Mouse (Mus musculus) layer of hippocampus, adult 11-12 months (tissue): ENCODE data around the gene Nfib.

Source experiments
- DNase-seq: peaks from one replicate; pipeline ENCODE4 v3.0.0; 2022; ENCODE audit warnings: low spot score

The Nfib gene

DNA sequence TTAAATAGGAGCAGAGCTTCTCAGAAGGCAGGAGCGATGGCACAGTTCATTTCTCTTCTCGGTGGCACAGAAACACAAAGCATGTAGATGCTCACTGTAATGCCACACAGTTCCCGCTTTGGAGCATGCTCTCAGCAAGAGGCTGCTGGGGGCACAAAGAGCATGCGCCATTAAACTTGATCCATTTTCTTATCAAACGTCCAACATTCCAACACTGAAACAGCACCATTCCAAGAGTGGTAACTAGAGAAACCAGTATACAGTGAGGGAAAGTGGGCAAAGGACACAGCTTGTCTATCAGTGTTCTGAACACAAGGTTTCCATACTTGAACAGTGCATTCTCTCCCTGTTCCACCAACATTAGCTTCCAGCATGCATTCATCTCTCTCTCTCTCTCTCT, 206.3 kb downstream of the Nfib start:
- no peak for DNase-seq

DNA sequence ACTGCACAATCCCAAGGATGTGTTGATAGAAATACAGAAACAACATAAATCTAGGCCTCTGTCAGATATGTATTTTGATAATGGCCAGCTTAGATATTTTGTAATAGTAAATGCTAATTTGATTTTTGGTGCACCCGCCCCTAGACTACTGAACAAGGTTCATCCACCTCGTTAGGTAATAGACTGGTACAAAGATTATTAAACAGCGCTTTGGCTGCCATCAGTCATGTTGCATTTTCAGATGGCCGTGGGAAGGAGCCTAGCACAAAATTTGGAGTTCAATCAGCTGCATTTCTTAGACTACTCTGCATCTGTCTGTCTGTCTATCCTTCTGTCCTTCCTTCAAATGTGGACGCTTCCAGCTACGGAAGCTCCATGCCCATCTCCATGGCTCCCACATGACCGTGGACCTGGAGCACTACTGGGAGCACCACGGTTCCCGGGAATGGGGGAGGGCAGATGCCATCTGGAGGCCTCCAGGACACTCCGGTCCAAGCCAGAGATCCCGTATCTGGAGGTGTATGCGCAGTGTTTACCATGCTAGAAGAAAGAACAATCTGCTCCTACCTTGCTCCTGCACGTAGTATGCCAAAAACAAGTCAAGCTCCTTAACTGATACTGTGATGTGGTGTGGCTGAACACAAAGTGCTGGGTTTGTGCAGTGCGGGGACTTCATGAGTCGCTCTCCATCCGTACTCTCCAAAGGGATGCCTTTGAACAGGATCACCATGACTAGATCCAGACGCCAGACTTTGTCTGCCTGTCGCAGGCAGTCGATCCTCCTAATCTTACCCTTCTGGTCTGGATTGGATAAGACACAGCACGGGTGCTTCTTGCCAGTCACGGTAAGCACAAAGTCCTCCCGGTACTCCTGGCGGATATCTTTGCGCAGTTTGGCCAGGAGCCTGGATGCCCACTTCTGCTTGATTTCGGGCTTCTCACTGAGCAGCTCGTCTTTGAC, 207.6 kb downstream of the Nfib start:
- DNase-seq, result no peak

DNA sequence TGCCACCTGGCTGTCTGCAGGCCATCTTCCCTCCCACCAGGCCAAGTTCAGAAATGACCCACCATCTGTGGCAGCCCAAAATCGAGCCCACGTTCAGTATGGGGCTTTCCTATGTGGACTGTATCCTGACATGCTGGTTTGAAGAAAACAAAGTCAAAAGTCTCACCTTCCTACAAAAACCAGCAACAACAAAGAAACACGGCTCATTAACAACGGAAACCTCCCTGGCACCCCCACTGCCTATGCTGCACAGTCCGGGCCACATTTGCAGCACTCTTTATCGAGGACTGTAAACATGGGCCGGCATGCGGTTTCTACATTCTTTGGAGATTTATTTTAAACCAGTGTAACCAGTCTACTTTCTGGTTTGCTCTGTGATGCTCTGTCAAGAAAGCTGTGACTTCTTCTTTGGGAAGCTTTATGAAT, 208.4 kb downstream of the Nfib start:
- DNase-seq, result no peak

DNA sequence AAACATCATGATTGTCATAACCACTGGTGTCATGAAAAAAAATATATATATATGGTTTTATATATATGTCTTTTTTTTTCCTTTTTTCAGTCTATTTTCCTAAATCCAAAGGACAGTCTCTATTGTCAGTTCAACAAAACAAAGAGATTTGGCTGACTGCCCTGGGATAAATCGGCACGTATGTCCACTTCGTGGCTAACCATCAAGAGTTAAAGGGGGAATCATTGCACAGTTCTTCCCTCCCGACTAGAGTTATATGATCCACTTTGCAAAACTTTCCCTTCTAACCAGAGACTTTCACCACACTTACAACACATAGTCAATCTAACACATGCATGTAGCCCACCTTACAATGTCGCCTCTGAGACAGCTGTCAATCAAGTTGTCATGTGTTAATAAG, 209.2 kb downstream of the Nfib start:
- no peak for DNase-seq

DNA sequence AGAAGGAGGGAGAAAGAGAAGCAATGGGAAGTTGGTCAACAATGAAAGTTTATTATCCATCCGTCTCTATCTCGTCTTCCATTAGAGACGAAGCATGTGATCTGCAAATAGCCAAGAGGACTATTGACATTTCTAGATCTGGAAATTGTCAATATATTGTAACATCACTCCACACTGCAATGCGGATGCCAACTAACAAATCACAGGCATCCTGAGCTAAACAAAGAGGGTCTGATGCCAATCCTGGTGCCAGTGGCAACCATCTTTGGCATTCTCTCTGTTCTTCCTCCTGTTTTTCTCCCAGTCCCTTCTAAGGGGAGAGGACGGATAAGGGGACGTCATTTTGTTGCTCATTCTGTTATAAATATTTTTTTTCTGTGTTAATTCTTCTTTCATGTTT, 209.9 kb downstream of the Nfib start:
- no peak for DNase-seq

DNA sequence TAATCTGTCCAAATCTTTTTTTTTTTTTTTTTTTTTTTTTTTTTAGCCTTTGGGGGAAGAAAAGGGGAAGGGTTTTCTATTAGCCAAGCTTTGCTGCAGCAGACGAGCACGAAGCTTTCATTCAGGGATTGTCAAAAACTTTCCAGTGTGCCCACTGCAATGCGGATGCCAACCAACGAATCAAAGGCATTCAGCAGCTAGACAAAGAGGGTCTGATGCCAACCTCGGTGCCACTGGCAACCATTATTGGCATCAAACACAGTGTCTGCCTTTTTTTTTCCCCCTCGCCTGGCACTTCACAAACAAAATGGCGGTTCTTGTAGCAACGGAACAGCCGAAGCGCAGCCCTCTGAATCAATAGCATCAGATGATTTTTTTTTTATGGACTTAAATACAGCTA, 210.7 kb downstream of the Nfib start:
- peak; percentile 88 for DNase-seq

DNA sequence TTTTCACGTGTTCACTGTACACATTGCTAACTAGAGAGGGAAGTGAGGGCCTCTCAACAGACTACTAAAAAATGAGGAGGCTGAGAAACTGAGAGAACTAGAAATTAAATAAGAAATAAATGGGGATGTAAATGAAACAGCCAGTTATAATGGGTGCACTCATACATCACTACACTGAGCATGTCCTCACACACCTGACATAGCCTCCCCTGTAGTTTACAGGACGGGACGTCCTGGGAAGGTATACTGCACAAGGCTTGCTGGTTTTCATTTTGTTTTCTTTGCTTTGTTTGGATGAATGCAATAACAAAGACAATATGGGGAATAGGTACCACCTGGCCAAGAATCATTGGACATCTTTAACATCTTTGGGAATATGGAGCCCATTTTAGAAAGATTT, 211.1 kb downstream of the Nfib start:
- DNase-seq, result no peak

DNA sequence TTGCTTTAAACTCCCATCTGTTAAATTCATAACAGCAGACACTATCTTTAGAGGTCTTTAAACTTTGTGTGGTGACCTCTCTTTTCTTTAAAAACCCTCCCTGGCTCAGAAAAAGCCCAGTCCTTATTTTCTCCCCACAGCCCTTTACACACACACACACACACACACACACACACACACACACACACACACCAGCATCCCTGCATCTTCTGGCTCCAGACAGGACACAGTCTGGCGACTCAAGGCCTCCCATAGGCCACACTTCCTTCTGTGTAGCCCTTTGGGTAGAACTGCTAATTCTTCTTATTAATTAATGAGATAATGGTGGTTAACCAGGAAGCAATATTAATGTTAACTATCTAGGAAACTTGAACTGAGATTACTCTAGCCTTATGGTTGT, 211.7 kb downstream of the Nfib start:
- DNase-seq, result no peak

DNA sequence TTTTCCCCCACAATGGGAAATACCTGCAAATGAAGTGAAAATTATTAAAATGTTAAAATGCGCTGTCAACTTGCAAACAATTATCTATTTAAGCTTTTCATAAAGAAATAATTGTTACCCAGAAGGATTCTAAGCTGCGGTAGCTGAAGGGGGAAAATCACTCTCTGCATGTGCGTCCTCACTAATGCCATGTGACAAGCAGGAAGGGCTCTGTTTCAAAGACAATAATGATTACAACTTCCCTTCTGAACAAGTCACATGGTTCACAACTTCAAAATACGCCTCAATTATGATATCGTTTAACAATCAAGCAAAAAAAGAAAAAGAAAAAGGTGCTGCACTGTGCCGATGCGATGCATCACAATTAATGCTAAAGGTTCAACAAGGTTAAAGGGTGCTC, 212.2 kb downstream of the Nfib start:
- no peak for DNase-seq

DNA sequence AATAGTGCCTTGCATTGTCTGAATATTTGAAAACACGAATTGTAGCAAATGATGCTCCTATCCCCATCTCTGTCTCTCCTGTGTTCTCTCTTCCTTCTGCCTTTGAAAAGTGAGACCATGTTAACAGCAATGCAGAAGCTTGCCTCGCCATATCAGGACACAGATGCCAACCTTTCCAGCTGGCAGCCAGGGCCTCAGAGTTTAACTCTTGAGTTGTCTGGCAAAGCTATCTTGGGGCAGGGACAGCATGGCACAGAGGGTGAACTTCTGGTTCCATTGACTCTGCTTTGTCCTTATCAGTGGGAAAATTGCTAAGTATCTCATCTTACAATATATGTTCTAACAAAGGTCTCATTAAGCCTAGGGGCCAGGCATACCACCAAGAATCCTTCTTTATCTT, 212.8 kb downstream of the Nfib start:
- no peak for DNase-seq

DNA sequence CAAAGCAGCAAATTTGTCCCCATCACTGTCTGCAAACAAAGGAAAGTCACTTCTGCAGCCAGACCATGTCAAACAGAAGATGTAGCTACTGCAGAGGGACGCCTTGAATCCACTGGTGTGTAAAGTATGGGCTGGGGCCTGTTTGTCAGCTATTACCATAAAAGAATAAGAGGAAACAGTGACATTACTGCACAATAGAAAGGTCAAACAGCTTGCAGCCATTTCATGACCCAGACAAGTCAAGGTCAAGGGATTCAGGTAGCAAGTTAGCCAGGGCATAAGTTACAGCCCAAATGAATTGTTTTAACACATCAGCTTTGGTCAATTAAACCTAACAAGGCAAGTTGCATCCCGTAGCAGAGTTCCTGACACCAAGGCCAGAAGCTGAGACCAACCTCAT, 215.6 kb downstream of the Nfib start:
- no peak for DNase-seq

DNA sequence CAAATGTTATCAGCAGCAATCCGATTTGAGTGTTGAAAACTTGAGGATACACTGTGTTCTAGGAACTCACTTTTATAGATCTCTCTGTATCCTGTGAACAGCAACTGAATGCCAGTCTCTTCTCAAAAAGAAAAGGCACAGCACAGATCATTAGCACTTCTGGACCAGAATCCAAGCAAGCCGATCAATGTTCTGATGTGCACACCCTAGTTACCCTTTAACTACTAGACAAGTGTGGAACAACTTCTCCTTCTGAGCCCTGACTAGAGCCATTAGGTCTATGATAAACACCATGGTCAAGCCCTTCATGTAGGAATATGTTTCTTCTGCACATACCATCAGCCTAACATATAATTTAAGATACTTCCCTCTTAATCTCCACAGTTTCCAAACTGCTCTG, 219.6 kb downstream of the Nfib start:
- DNase-seq, result no peak

DNA sequence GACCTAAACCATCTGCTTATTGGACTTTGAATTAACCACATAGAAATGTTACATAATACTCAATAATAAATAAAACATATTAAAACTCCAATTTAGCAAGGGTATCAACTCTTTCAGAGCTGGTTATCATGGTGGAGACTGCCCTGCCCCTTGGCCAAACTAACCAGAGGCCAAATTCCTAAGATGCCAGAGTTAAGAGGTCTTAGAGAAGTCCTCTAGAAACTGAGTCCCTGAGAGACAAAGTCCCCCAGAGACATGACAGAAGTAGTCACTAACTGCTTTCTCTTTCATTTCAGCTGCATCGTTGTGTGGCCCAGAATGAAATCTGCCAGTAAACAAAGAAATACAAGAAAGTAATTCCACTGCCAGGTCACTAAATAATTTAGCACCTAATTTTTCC, 221.7 kb downstream of the Nfib start:
- no peak for DNase-seq

DNA sequence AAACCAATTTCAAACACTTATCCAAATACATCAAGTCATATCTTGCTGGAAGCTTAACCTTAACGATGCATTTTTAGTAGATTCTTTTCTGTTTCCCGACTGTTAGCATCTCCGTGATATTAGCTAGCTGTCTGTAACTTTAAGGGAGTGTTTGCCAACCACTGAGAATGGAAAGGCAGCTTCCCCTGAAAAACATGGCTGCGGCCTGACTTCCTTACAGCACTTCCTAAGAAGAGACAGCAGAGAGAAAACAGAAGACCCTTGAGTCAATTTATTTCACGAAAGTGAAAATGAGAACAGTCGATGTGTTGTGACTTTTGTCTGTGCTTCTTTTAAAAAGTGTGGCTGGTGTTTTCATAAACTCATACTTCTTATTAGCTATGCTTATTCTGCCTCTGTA, 222.3 kb downstream of the Nfib start:
- no peak for DNase-seq

DNA sequence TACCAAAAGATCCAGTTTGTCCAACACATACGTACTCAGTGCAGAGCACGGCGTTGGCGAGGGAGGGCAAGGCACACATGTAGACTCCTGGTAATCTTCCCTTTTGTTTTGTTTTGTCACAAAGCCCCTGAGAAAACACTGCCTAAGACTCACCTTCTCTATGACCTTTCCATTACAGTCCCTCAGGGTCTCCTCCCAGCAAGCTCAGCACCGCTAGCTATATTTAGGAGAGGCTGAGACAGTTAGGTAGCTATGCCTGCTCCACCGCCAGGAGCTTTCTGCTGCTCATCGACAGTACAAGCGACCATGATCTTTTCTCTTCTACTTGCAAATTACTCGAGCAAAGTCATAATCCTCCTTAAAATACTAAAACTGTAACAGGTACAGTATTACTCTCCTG, 224.9 kb downstream of the Nfib start:
- no peak for DNase-seq

DNA sequence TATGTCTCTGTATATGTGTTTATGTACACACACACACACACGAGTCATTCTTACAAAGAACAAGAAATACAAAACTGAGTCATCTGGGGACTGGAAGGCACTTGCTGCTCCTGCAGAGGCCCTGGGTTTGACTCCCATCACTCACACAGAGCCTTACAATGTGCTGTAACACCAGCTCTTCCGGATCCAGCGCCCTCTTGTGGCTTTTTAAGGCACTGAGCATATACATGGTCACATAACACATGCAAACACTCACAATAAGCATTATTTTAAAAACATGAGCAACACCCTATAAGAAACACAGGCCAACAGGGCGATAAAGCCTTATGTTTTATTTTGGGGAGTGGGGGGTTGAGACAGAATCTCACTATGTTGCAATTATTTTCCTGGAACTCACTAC, 226.2 kb downstream of the Nfib start:
- no peak for DNase-seq

DNA sequence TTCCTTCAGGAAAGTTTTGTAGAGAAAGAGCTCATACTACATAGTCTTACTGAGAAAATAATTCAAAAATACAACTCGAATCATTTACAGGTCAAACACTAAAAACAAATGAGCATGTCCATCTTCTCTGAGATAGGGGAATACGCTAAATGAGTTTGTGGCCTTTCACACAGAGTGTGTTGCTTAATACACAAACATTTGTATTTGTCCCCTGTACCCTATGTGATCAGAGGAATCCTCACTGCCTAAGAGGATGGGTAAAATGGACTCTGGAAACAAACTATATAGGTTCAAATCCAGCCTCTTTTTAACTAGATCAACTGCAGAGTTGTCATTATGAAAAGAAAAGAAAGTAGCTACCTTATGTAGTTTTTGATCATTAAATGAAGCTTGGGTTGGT, 227.8 kb downstream of the Nfib start:
- DNase-seq, result no peak

DNA sequence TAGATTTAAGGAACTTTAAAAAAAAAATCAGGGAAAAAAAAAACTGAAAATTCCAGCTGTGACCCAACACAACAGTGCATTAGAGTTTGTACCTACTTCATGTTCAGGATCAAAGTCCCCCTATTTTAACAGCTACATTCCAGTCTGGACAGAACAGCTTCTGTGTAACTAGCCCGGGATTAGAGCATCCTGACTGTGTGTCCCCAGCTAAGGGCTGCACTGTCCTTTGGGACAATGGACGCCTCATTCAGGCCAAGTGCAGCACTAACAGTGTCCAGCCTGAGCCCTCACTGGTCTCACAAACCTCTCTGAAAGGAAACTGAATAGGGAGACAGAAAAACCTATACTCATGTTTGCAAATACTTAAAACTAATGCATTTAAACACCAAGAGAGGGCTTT, 229.1 kb downstream of the Nfib start:
- DNase-seq, result no peak

DNA sequence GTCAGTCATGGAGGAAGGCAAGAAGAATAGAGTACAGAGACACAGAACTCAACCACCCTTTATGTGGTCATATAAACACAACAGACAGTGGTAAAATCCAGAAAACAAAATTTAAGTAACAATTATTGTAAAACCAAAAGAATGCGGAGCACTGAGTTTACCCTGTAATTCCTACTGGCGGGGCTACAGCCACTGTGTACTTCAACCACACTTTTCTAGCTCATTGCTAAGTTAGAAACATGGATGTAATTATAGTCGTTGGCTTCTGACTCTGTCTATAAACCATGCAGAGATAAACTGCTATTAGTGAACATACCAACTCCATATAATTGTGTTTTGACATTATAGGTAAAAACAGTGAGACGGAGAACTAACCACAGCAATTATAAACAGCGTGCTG, 231.2 kb downstream of the Nfib start:
- no peak for DNase-seq

DNA sequence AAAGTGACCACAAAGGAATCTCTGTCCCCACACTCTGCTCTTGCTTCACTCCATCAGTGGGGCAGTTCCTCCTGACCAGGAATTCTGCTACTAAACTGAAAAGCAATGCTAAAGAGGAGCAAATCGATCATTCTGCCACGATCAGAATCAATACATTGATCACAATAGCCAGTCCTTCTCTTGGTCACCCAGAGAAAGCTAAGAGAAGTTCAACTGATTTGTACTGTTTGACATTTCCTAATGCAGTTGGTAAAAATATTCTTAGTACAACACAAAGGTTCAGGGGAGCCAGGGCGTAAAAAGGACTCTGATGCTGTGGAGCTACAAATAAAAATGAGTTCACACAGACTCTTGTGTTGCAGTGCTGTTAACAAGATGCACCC, 234.6 kb downstream of the Nfib start:
- DNase-seq, result no peak

DNA sequence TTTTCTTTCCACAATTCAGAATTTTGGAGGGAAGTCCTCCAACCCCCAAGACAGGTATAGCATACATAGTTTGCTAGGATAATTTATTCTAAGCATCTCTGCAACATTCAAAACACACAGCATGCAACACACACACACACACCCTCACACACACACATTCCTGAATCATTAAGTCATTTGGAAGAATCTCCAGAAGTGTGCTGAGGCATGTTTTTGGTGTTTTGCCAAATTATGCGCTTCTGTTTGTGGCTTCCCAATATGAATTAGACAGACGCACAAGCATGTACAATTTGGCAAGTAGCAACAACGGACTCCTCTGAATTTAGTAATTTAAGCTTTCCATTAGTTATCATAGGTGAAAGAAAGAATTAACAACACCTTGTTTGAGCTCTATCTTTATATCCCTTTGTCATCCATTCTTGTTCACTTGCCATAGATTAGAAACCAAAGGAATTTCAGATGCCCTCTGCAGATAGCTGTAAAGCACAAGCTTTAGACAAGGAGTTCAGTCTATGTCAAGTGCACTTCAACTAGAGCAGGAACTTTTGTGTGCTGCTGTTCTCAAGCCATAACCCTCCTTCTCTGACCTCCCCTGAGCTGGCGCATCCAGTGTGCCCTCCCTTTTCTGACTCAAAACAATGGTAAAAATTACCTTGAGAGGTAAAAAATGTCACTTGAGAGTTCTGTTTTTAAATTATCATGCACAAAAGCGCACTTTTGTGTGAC, 235.2 kb downstream of the Nfib start:
- DNase-seq, result no peak

DNA sequence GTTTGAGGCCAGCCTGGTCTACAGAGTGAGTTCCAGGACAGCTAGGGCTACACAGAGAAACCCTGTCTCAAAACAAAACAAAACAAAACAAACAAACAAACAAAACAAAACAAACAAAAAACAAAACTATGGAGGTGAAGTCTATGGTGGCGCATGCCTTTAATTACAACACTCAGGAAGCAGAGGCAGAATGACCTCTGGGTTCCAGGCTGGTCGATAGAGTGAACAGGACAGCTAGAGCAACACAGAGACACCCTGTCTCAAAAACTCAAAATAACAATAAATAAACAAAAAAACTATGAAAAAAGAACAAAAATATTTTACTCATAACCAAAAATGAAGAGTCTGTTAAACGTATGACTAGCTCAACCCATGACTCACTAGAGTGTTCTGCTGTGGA, 236.6 kb downstream of the Nfib start:
- DNase-seq, result no peak

DNA sequence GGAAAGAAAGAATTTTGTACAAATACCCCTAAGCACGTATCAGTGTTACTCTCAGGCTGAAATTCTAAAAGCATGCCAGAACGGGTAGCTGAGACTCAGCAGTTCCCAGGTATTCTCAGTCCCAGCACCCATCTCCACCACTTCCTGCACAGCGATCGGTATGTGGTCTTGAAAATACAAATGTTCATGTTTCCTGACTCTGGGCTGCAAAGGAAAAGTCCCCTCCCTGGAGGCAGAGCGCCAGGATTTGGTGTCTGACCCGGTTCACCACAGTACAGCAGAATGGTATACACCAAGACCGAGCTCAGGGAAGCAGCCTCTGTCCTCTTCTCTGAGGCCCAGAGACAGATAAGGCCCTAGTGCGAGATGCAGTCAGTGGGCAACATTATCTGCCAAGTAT, 238.8 kb downstream of the Nfib start:
- no peak for DNase-seq

DNA sequence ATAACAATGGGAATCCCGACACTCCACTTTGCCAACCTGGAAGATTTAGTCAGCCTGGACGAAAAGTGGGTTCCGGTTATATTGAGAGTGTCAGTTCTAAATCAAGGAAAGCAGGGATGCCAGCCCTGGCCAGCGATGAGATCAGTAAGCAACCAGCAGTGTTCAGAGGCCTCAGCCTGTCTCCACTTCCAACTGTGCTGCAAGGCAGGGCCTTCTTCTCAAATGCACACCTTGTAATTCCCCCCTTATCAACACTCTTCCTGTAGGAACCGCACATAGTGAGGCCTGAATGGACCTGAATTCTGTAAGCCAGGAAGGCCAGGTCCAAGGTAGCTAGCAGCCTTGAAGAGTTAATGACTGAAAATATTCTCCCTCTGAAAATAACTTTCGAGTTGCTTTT, 239.4 kb downstream of the Nfib start:
- DNase-seq, result no peak
